Mouse (Mus musculus): ENCODE data around the gene Nmnat1. TPM values are rescaled to one million over a fixed set of nuclear protein-coding genes. Genes with fewer than 3 reads are reported as not detected.

Gene Nmnat1
- 12.2 and 17.1 TPM in 2 replicates for total RNA-seq (2021)
- long read RNA-seq, transcript Nmnat1-201 (5 exons, 1,238 nt) = major isoform, 7 of 17 reads
- long read RNA-seq, partial matches to known transcripts = 8 of 17 reads
- long read RNA-seq, other reads (novel, unspliced or antisense) = 2 of 17 reads

- DNase-seq = peak; percentile 96
These were observed at the start of gene Nmnat1, which contains the start of gene Lzic for GRCm38 (mm10) chr4:149485053-149485824. Gene Nmnat1, minus strand, starts transcription at chr4:149485202. Gene Lzic, plus strand, starts transcription at chr4:149485229.

- DNase-seq = no peak
These were observed 44.7 kb upstream of the Nmnat1 start for GRCm38 (mm10) chr4:149529691-149530090.

- no peak for DNase-seq
These were observed 42.8 kb upstream of the Nmnat1 start for GRCm38 (mm10) chr4:149527621-149528354.

GRCm38 (mm10) chr4:149526330-149526729, 41.3 kb upstream of the Nmnat1 start:
- DNase-seq = no peak

- no peak for DNase-seq
These were observed 40.8 kb upstream of the Nmnat1 start for GRCm38 (mm10) chr4:149525811-149526210.

GRCm38 (mm10) chr4:149525170-149525569, 40.2 kb upstream of the Nmnat1 start:
- DNase-seq = no peak

- no peak for DNase-seq
These were observed 39.0 kb upstream of the Nmnat1 start for GRCm38 (mm10) chr4:149523961-149524360.

GRCm38 (mm10) chr4:149521258-149521657, 36.3 kb upstream of the Nmnat1 start:
- no peak for DNase-seq

- no peak for DNase-seq
These were observed 33.6 kb upstream of the Nmnat1 start for GRCm38 (mm10) chr4:149518351-149519220.

GRCm38 (mm10) chr4:149517868-149518340, 32.9 kb upstream of the Nmnat1 start, which contains the start of gene Ctnnbip1:
Gene Ctnnbip1, plus strand, starts transcription at chr4:149518236.
- DNase-seq = peak; percentile 98

- DNase-seq = no peak
These were observed 30.7 kb upstream of the Nmnat1 start for GRCm38 (mm10) chr4:149515706-149516105.

GRCm38 (mm10) chr4:149512072-149512471, 27.1 kb upstream of the Nmnat1 start:
- no peak for DNase-seq

- DNase-seq = no peak
These were observed 26.2 kb upstream of the Nmnat1 start for GRCm38 (mm10) chr4:149511221-149511646.

GRCm38 (mm10) chr4:149506904-149507303, 21.9 kb upstream of the Nmnat1 start:
- DNase-seq = no peak

GRCm38 (mm10) chr4:149505261-149505967, 20.4 kb upstream of the Nmnat1 start:
- no peak for DNase-seq

- no peak for DNase-seq
These were observed 19.9 kb upstream of the Nmnat1 start for GRCm38 (mm10) chr4:149504858-149505257.

GRCm38 (mm10) chr4:149504363-149504762, 19.4 kb upstream of the Nmnat1 start:
- DNase-seq = no peak

GRCm38 (mm10) chr4:149499790-149500189, 14.8 kb upstream of the Nmnat1 start:
- no peak for DNase-seq

GRCm38 (mm10) chr4:149498901-149499300, 13.9 kb upstream of the Nmnat1 start:
- DNase-seq = no peak

GRCm38 (mm10) chr4:149496612-149497011, 11.6 kb upstream of the Nmnat1 start:
- no peak for DNase-seq

- no peak for DNase-seq
These were observed 6.1 kb upstream of the Nmnat1 start for GRCm38 (mm10) chr4:149491151-149491550.

Data from adrenal gland, postnatal 25 days (tissue).